Mouse (Mus musculus): ENCODE data around the gene Zfp148. TPM values are rescaled to one million over a fixed set of nuclear protein-coding genes. Genes with fewer than 3 reads are reported as not detected.
"Not testable (repeated sequence)": the region's sequence is repeated elsewhere in the genome, so short reads cannot be mapped to it uniquely, and the experiment has no call there.

Zfp148 gene
- polyA plus RNA-seq, 1 experiment: 6.5 TPM

DNA sequence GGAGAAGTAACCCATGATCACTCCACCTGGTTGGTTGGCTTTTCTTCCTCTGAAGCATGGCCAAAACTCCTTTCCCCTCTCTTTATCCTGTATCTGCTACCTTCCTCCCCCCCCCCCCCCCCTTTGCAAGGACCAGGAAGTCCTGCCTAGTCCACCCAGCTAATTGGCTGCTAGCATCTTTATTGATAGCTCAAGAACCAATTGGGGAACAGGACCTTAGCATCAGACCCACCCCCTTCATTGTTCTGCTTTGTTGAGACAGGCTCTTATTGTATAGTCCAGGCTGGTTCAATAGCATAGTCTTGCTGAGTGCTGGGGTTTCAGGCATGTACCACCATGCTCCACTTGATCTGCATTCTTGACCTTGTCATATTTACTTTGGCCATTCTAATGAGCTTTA is 99.3 kb downstream of the Zfp148 start:
- Histone ChIP-seq H3K79me2 (ENCODE audit: control insufficient read depth, insufficient read depth) (no peaks in the 10 kb centered on the region), H3K79me3 (ENCODE audit: low read depth) (no peaks in the 10 kb centered on the region), H3K36me3 (ENCODE audit: control insufficient read depth, insufficient read depth) (peaks cover 25% of the 10 kb centered on the region), H3ac (ENCODE audit: control insufficient read depth, insufficient read length, low read depth) (no peak overlapping the region), H3K4me3 (ENCODE audit: insufficient read depth, poor library complexity, severe bottlenecking) (no peak overlapping the region), H3K27me3 (ENCODE audit: control insufficient read depth, insufficient read depth, insufficient read length) (no peaks in the 10 kb centered on the region)
- TF ChIP-seq CTCF (IDR thresholded peaks at IDR 0.05; ENCODE audit: control insufficient read depth, insufficient read depth, insufficient read length) (no peak), CEBPB (IDR thresholded peaks at IDR 0.05; ENCODE audit: low read depth) (no peak), MYOD1 (IDR thresholded peaks at IDR 0.05; ENCODE audit: control insufficient read depth, insufficient read length, low read depth) (no peak), USF1 (IDR thresholded peaks at IDR 0.05; ENCODE audit: low read depth) (no peak), MYOG (IDR thresholded peaks at IDR 0.05; ENCODE audit: control insufficient read depth, extremely low read depth, insufficient read length) (no peak), FOSL1 (IDR thresholded peaks at IDR 0.05; ENCODE audit: insufficient read depth, low read length, poor library complexity, severe bottlenecking) (no peak), MAX (IDR thresholded peaks at IDR 0.05) (no peak)

DNA sequence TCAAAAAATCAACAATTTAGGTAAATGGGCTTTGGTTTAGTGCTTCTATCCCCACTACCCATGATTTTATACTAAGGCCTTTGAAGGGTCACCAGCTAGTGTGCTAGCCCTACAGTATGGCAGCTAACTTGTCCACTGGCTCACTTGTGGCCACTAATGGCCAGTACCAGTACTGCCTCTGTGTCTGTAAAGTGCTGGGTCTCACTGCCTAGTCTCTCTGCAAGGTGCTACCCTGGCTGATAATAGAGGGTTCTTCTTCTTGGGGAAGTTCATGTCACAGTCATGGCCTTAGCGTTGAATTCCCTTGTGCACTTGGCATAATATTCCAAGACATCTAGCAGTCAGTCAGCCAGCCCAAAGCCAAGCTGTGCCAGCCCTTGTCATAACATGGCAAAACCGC is 100.5 kb downstream of the Zfp148 start:
- TF ChIP-seq FOSL1 (IDR thresholded peaks at IDR 0.05; ENCODE audit: insufficient read depth, low read length, poor library complexity, severe bottlenecking) (no peak), USF1 (IDR thresholded peaks at IDR 0.05; ENCODE audit: low read depth) (no peak), MYOG (IDR thresholded peaks at IDR 0.05; ENCODE audit: control insufficient read depth, extremely low read depth, insufficient read length) (no peak), CTCF (IDR thresholded peaks at IDR 0.05; ENCODE audit: control insufficient read depth, insufficient read depth, insufficient read length) (no peak), MYOD1 (IDR thresholded peaks at IDR 0.05; ENCODE audit: control insufficient read depth, insufficient read length, low read depth) (no peak)
- H3K27me3 ChIP-seq (ENCODE audit: control insufficient read depth, insufficient read depth, insufficient read length): no peaks in the 10 kb centered on the region
- no peaks in the 10 kb centered on the region for H3K79me2 ChIP-seq (ENCODE audit: control insufficient read depth, insufficient read depth)
- H3K36me3 ChIP-seq (ENCODE audit: control insufficient read depth, insufficient read depth): peaks cover 31% of the 10 kb centered on the region
- no peak overlapping the region for H3ac ChIP-seq (ENCODE audit: control insufficient read depth, insufficient read length, low read depth)
- no peaks in the 10 kb centered on the region for H3K79me3 ChIP-seq (ENCODE audit: low read depth)
- no peak overlapping the region for H3K4me3 ChIP-seq (ENCODE audit: insufficient read depth, poor library complexity, severe bottlenecking)

DNA sequence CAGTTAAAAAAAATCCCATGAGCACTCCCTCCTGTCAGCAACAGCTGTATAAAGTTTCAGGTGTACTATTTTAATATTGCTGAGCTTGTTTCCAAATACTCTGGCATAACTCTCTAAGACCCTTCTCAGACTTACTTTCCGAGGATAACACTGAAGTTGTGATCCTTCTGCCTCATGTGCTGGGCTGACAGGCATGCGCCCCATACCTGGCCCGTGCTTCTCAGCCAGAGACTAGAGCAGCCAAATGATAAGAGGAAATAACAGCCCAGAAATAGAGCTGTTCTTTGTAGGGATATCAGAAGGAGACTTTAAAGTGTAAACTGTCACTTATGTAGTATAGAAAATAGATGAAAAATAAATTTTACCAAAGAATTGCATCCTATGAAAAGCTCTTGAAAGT is 101.7 kb downstream of the Zfp148 start:
- Histone ChIP-seq H3K4me3 (ENCODE audit: insufficient read depth, poor library complexity, severe bottlenecking) (no peak overlapping the region), H3K27me3 (ENCODE audit: control insufficient read depth, insufficient read depth, insufficient read length) (no peaks in the 10 kb centered on the region), H3K79me2 (ENCODE audit: control insufficient read depth, insufficient read depth) (no peaks in the 10 kb centered on the region), H3K36me3 (ENCODE audit: control insufficient read depth, insufficient read depth) (peaks cover 27% of the 10 kb centered on the region), H3K79me3 (ENCODE audit: low read depth) (no peaks in the 10 kb centered on the region), H3ac (ENCODE audit: control insufficient read depth, insufficient read length, low read depth) (no peak overlapping the region)
- no peak for TF ChIP-seq CTCF (IDR thresholded peaks at IDR 0.05; ENCODE audit: control insufficient read depth, insufficient read depth, insufficient read length)
- no peak for TF ChIP-seq USF1 (IDR thresholded peaks at IDR 0.05; ENCODE audit: low read depth)
- TF ChIP-seq MYOG (IDR thresholded peaks at IDR 0.05; ENCODE audit: control insufficient read depth, extremely low read depth, insufficient read length): no peak
- TF ChIP-seq CEBPB (IDR thresholded peaks at IDR 0.05; ENCODE audit: low read depth): no peak
- TF ChIP-seq FOSL1 (IDR thresholded peaks at IDR 0.05; ENCODE audit: insufficient read depth, low read length, poor library complexity, severe bottlenecking): no peak
- no peak for TF ChIP-seq MAX (IDR thresholded peaks at IDR 0.05)
- TF ChIP-seq MYOD1 (IDR thresholded peaks at IDR 0.05; ENCODE audit: control insufficient read depth, insufficient read length, low read depth): no peak

DNA sequence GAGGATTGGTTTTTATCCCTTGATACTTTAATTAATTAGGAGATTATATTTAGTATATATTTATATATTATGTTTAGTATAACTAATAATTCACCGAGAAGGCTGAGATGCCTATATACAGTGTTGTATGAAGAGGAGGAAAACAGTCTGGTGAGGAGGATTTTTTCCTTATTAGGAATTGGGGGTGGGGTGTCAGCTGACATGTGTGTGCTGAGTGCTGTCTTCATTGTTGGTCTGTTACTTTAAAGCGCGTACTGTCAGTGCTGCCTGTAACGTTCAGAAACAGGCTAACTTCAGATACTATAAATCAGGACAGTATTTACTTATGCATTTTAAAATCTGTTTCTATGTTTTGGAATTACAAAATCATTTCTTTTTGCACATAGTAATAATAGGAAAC is 107.1 kb downstream of the Zfp148 start:
- no peak overlapping the region for H3ac ChIP-seq (ENCODE audit: control insufficient read depth, insufficient read length, low read depth)
- no peak for TF ChIP-seq MYOG (IDR thresholded peaks at IDR 0.05; ENCODE audit: control insufficient read depth, extremely low read depth, insufficient read length)
- TF ChIP-seq CEBPB (IDR thresholded peaks at IDR 0.05; ENCODE audit: low read depth): no peak
- no peak for TF ChIP-seq MYOD1 (IDR thresholded peaks at IDR 0.05; ENCODE audit: control insufficient read depth, insufficient read length, low read depth)
- TF ChIP-seq CTCF (IDR thresholded peaks at IDR 0.05; ENCODE audit: control insufficient read depth, insufficient read depth, insufficient read length): no peak
- no peak for TF ChIP-seq MAX (IDR thresholded peaks at IDR 0.05)
- no peak for TF ChIP-seq USF1 (IDR thresholded peaks at IDR 0.05; ENCODE audit: low read depth)
- TF ChIP-seq FOSL1 (IDR thresholded peaks at IDR 0.05; ENCODE audit: insufficient read depth, low read length, poor library complexity, severe bottlenecking): no peak
- H3K79me2 ChIP-seq (ENCODE audit: control insufficient read depth, insufficient read depth): no peaks in the 10 kb centered on the region
- H3K4me3 ChIP-seq (ENCODE audit: insufficient read depth, poor library complexity, severe bottlenecking): no peak overlapping the region
- peaks cover 31% of the 10 kb centered on the region for H3K36me3 ChIP-seq (ENCODE audit: control insufficient read depth, insufficient read depth)
- H3K79me3 ChIP-seq (ENCODE audit: low read depth): peaks cover 2% of the 10 kb centered on the region
- no peaks in the 10 kb centered on the region for H3K27me3 ChIP-seq (ENCODE audit: control insufficient read depth, insufficient read depth, insufficient read length)

DNA sequence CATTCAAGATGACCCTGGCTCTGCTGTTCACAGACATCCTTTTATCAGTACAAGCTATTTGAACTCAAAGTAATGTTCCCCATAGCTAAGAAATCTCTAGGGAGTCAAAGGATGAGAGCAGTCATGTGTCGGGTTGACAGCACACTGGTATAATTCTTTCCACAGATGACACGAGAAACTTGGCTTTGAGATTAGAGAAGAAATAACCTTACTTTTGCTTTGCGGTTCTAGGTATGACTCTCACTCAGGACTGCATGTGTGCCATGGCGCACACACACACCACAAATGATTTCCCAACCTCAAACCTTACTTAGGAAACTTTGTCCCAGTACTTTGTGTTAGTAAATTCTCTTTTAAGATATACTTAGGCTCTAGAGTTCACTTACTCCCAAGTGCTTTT is 113.7 kb downstream of the Zfp148 start:
- Histone ChIP-seq H3K36me3 (ENCODE audit: control insufficient read depth, insufficient read depth) (peaks cover 42% of the 10 kb centered on the region), H3K27me3 (ENCODE audit: control insufficient read depth, insufficient read depth, insufficient read length) (no peaks in the 10 kb centered on the region), H3K79me3 (ENCODE audit: low read depth) (peaks cover 2% of the 10 kb centered on the region), H3K79me2 (ENCODE audit: control insufficient read depth, insufficient read depth) (no peaks in the 10 kb centered on the region), H3ac (ENCODE audit: control insufficient read depth, insufficient read length, low read depth) (no peak overlapping the region), H3K4me3 (ENCODE audit: insufficient read depth, poor library complexity, severe bottlenecking) (no peak overlapping the region)
- no peak for TF ChIP-seq MYOG (IDR thresholded peaks at IDR 0.05; ENCODE audit: control insufficient read depth, extremely low read depth, insufficient read length)
- TF ChIP-seq FOSL1 (IDR thresholded peaks at IDR 0.05; ENCODE audit: insufficient read depth, low read length, poor library complexity, severe bottlenecking): no peak
- no peak for TF ChIP-seq MYOD1 (IDR thresholded peaks at IDR 0.05; ENCODE audit: control insufficient read depth, insufficient read length, low read depth)
- TF ChIP-seq CTCF (IDR thresholded peaks at IDR 0.05; ENCODE audit: control insufficient read depth, insufficient read depth, insufficient read length): no peak
- no peak for TF ChIP-seq MAX (IDR thresholded peaks at IDR 0.05)
- TF ChIP-seq CEBPB (IDR thresholded peaks at IDR 0.05; ENCODE audit: low read depth): no peak
- TF ChIP-seq USF1 (IDR thresholded peaks at IDR 0.05; ENCODE audit: low read depth): no peak

DNA sequence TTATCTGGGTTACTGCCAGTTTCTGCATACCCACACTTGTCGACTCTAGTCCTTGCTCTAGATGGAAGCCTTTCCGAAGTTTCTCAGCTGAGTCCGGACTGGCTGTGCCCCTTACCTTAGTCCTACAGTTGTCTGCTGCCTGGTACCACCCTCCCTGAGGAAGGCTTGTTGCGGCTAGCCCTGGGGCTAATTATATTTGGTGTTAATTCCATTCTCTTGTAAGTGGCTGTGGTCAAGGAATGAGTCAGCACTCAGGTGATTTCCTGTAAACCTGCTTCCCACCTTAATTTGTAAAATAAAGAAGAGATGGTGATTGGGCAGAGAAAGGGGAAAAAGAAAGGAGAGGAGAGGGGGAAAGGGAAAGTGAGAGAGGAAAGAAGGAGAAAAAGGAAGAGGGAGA is 127.4 kb downstream of the Zfp148 start:
- no peak overlapping the region for H3ac ChIP-seq (ENCODE audit: control insufficient read depth, insufficient read length, low read depth)
- no peak for TF ChIP-seq FOSL1 (IDR thresholded peaks at IDR 0.05; ENCODE audit: insufficient read depth, low read length, poor library complexity, severe bottlenecking)
- TF ChIP-seq MYOG (IDR thresholded peaks at IDR 0.05; ENCODE audit: control insufficient read depth, extremely low read depth, insufficient read length): no peak
- no peak for TF ChIP-seq CTCF (IDR thresholded peaks at IDR 0.05; ENCODE audit: control insufficient read depth, insufficient read depth, insufficient read length)
- no peak for TF ChIP-seq USF1 (IDR thresholded peaks at IDR 0.05; ENCODE audit: low read depth)
- TF ChIP-seq MYOD1 (IDR thresholded peaks at IDR 0.05; ENCODE audit: control insufficient read depth, insufficient read length, low read depth): no peak
- no peak for TF ChIP-seq CEBPB (IDR thresholded peaks at IDR 0.05; ENCODE audit: low read depth)
- TF ChIP-seq MAX (IDR thresholded peaks at IDR 0.05): no peak
- H3K36me3 ChIP-seq (ENCODE audit: control insufficient read depth, insufficient read depth): peaks cover 5% of the 10 kb centered on the region
- no peaks in the 10 kb centered on the region for H3K27me3 ChIP-seq (ENCODE audit: control insufficient read depth, insufficient read depth, insufficient read length)
- H3K79me2 ChIP-seq (ENCODE audit: control insufficient read depth, insufficient read depth): no peaks in the 10 kb centered on the region
- no peak overlapping the region for H3K4me3 ChIP-seq (ENCODE audit: insufficient read depth, poor library complexity, severe bottlenecking)
- H3K79me3 ChIP-seq (ENCODE audit: low read depth): no peaks in the 10 kb centered on the region

DNA sequence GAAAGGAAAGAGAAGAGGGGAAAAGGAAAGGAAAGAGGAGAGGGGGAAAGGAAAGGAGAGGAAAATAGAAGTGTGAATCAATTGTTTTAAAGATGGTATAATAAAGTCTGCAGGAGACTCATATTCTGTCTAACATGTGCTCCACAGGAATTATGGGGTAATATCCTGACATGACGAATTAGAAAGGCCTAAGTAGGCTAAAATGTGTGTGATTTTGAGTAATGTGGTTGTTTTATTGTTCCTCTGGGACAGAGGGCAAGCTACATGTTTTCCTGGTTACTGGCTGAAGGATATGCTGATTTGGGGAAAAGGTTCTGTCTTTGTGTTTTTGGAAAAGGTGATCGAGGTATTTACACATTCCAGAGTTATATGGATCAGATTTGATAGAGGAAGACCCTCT is 128.6 kb downstream of the Zfp148 start:
- H3K79me3 ChIP-seq (ENCODE audit: low read depth); H3K4me3 ChIP-seq (ENCODE audit: insufficient read depth, poor library complexity, severe bottlenecking); H3K27me3 ChIP-seq (ENCODE audit: control insufficient read depth, insufficient read depth, insufficient read length); H3K79me2 ChIP-seq (ENCODE audit: control insufficient read depth, insufficient read depth); H3K36me3 ChIP-seq (ENCODE audit: control insufficient read depth, insufficient read depth); H3ac ChIP-seq (ENCODE audit: control insufficient read depth, insufficient read length, low read depth): not testable (repeated sequence)

DNA sequence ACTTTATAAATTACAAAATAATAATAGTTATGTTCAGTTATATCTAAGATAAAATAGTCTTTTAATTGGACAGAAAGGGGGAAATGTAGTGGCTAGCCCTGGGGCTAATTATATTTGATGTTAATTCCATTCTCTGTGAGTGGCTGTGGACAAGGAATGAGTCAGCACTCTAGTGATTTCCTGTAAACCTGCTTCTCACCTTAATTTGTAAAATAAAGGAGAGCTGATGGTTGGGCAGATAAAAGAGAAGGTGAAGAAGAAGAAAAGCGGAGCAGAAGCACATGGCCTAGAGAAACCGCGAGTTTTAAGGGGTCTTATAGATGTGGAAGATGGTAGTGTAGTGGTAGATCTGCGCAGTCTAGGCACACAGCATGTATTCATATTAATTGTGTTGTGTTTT is 130.2 kb downstream of the Zfp148 start:
- H3K79me2 ChIP-seq (ENCODE audit: control insufficient read depth, insufficient read depth); H3ac ChIP-seq (ENCODE audit: control insufficient read depth, insufficient read length, low read depth); H3K4me3 ChIP-seq (ENCODE audit: insufficient read depth, poor library complexity, severe bottlenecking); H3K27me3 ChIP-seq (ENCODE audit: control insufficient read depth, insufficient read depth, insufficient read length); H3K79me3 ChIP-seq (ENCODE audit: low read depth); H3K36me3 ChIP-seq (ENCODE audit: control insufficient read depth, insufficient read depth): not testable (repeated sequence)
